Mouse (Mus musculus) stomach, embryonic 16.5 days (tissue): ENCODE measurements at regions not wholly inside any gene's neighbourhood (a gene's known extent, or its start where the extent isn't known, plus 50 kb on each side); places are given as distances from the start of the nearest gene placed in this dataset.

ENCODE experiments used
- ATAC-seq: fragments of 200-750 bp; cut with Nextera tagmentation; 2 replicates; pipeline ENCODE4 v1.8.0; 2017; ENCODE audit warnings: moderate number of reproducible peaks, moderate TSS enrichment; ENCODE audit not compliant: insufficient read depth, low FRiP score
- H3K27ac ChIP-seq: fragments of 300-500 bp; sonication (generic); 2 replicates; pipeline ENCODE4 v1.5.1; 2014; ENCODE audit warnings: low read length
- H3K27me3 ChIP-seq: fragments of 300-500 bp; sonication (generic); 2 replicates; pipeline ENCODE4 v1.6.1; 2014; ENCODE audit warnings: low read length, control low read depth, mixed read lengths; ENCODE audit not compliant: control insufficient read depth, insufficient read depth
- H3K36me3 ChIP-seq: fragments of 300-500 bp; sonication (generic); 2 replicates; pipeline ENCODE4 v1.6.1; 2014; ENCODE audit warnings: low read length; ENCODE audit not compliant: control insufficient read depth, insufficient read depth
- H3K4me1 ChIP-seq: fragments of 300-500 bp; sonication (generic); 2 replicates; pipeline ENCODE4 v1.6.1; 2014; ENCODE audit warnings: low read length, control low read depth, mixed read lengths; ENCODE audit not compliant: control insufficient read depth, insufficient read depth
- H3K4me2 ChIP-seq: fragments of 300-500 bp; sonication (generic); 2 replicates; pipeline ENCODE4 v1.6.1; 2014; ENCODE audit warnings: low read depth, low read length, mixed read lengths
- H3K4me3 ChIP-seq: fragments of 300-500 bp; sonication (generic); replicated peaks from 2 replicates; pipeline ENCODE4 v1.5.1; 2014; ENCODE audit warnings: mild to moderate bottlenecking, low read length
- H3K9ac ChIP-seq: fragments of 300-500 bp; sonication (generic); 2 replicates; pipeline ENCODE4 v1.6.1; 2014; ENCODE audit warnings: low read length
- H3K9me3 ChIP-seq: fragments of 300-500 bp; sonication (generic); replicated peaks from 2 replicates; pipeline ENCODE4 v1.6.1; 2016; ENCODE audit warnings: low read length, control low read depth; ENCODE audit not compliant: control insufficient read depth
- WGBS: fragments of 180-500 bp; shearing (Covaris S2); extraction: QIAGEN DNeasy Blood & Tissue Kit; methylation state at CpG from one replicate; pipeline ENCODE4 v1.1.7; 2014; 5-methylcytosine and 5-hydroxymethylcytosine counted together

- 63% methylated on average over 5 of the region's 5 CpGs for WGBS
- H3K27ac ChIP-seq: no peak overlapping the region
Measured at GRCm38 (mm10) chr8:89721684-89722305, 626.3 kb downstream of the Tox3 start.

DNA sequence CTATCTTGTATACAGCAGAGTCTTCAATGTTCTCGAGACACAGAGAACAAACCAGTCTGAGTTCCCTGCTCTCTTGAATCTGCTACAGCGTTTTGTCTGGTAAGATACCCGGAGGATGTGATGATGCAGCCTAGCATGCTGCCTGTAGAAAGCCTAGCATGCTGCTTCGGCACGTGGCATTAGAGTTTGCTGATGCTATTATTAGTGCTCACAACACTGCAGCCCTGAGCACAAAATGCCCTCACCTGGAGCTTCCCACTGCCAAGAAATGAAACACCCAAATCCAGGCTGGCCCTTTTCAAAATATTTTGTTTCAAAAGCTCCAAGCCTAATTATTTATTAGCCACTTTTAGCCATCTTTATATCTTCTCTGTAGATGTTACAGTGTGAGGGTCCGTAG, 634.3 kb downstream of the Tox3 start:
- no peak for ATAC-seq
- 69% methylated on average over 6 of the region's 6 CpGs for WGBS

More at GRCm38 (mm10) chr8:89721684-89722305, 626.3 kb downstream of the Tox3 start:
- ATAC-seq: no peak
- H3K27me3 ChIP-seq: no peaks in the 10 kb centered on the region
- no peaks in the 10 kb centered on the region for H3K4me1 ChIP-seq
- no peak overlapping the region for H3K9ac ChIP-seq
- no peaks in the 10 kb centered on the region for H3K36me3 ChIP-seq
- no peak overlapping the region for H3K4me2 ChIP-seq
- no peaks in the 10 kb centered on the region for H3K9me3 ChIP-seq
- no peak overlapping the region for H3K4me3 ChIP-seq

GRCm38 (mm10) chr8:89707341-89707928, 640.7 kb downstream of the Tox3 start:
- 36% methylated on average over 5 of the region's 5 CpGs for WGBS
- no peak overlapping the region for H3K9ac ChIP-seq
- no peak for ATAC-seq
- H3K4me3 ChIP-seq: no peak overlapping the region
- no peaks in the 10 kb centered on the region for H3K4me1 ChIP-seq
- no peaks in the 10 kb centered on the region for H3K36me3 ChIP-seq
- no peak overlapping the region for H3K27ac ChIP-seq
- H3K9me3 ChIP-seq: no peaks in the 10 kb centered on the region
- H3K4me2 ChIP-seq: no peak overlapping the region
- no peaks in the 10 kb centered on the region for H3K27me3 ChIP-seq

More for the DNA sequence above, 634.3 kb downstream of the Tox3 start:
- Histone ChIP-seq H3K9ac (no peak overlapping the region), H3K27me3 (no peaks in the 10 kb centered on the region), H3K9me3 (no peaks in the 10 kb centered on the region), H3K4me1 (no peaks in the 10 kb centered on the region), H3K36me3 (no peaks in the 10 kb centered on the region), H3K27ac (no peak overlapping the region), H3K4me3 (no peak overlapping the region), H3K4me2 (no peak overlapping the region)

- H3K9ac ChIP-seq: no peak overlapping the region
- no peaks in the 10 kb centered on the region for H3K36me3 ChIP-seq
- H3K27me3 ChIP-seq: no peaks in the 10 kb centered on the region
- no peaks in the 10 kb centered on the region; the same call in 1 of the 2 replicates for H3K9me3 ChIP-seq
- no peak overlapping the region for H3K4me2 ChIP-seq
- 64% methylated on average over 6 of the region's 6 CpGs for WGBS
- ATAC-seq: no peak
- H3K4me3 ChIP-seq: no peak overlapping the region
- no peak overlapping the region for H3K27ac ChIP-seq
- H3K4me1 ChIP-seq: no peaks in the 10 kb centered on the region
Measured at GRCm38 (mm10) chr8:89685696-89686095, 641.7 kb upstream of the Sall1 start.

GRCm38 (mm10) chr8:89680937-89681336, 637.0 kb upstream of the Sall1 start:
- ATAC-seq: no peak
- Histone ChIP-seq H3K27ac (no peak overlapping the region), H3K4me3 (no peak overlapping the region), H3K9me3 (no peaks in the 10 kb centered on the region), H3K27me3 (no peaks in the 10 kb centered on the region), H3K4me1 (no peaks in the 10 kb centered on the region), H3K4me2 (no peak overlapping the region), H3K36me3 (no peaks in the 10 kb centered on the region), H3K9ac (no peak overlapping the region)
- 73% methylated on average over 4 of the region's 4 CpGs for whole genome bisulfite sequencing

DNA sequence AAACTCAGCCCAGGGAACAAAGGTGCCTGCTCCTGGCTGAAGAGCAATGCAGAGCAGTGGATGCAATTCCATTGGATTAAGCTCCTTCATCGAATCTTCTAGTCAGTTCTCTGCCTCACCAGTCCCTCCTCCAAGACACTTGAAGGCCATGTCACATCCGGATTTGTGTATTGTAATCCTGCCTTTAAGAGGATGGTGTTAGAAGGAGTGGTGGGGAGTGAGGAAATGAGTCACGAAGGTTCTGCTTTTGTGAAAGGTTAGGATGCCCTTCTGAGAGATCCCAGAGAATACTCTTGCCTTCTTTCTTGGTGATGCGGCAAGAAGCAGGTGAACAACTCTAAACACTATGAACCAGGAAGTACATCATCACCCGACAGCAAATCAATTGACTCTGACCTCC, 636.4 kb upstream of the Sall1 start:
- Histone ChIP-seq H3K4me2 (no peak overlapping the region), H3K27ac (no peak overlapping the region), H3K4me3 (no peak overlapping the region), H3K9me3 (no peaks in the 10 kb centered on the region), H3K4me1 (no peaks in the 10 kb centered on the region), H3K36me3 (no peaks in the 10 kb centered on the region), H3K27me3 (no peaks in the 10 kb centered on the region), H3K9ac (no peak overlapping the region)
- no peak for ATAC-seq
- 72% methylated on average over 5 of the region's 5 CpGs for WGBS

DNA sequence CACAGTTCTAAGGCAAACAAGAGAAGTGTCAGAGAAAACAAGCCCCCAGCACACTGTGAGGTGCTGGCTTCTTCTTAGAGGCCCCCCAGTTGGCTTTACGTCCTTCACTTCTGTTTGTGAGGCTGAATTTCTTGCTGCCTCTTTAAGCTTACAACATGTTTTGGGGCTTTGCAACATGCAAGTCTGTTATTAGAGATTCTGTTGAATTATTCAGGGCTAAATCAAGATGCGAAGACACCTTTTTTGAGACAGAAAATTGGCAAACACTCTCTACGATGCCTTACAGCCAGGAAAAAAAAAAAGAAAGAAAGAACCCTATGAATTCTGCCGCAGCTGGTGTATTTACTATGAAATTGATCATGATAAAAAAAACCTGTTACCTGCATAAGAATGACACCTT, 635.6 kb upstream of the Sall1 start:
- WGBS: 83% methylated on average over 4 of the region's 4 CpGs
- Histone ChIP-seq H3K4me2 (no peak overlapping the region), H3K4me3 (no peak overlapping the region), H3K27ac (no peak overlapping the region), H3K9ac (no peak overlapping the region), H3K4me1 (no peaks in the 10 kb centered on the region), H3K27me3 (no peaks in the 10 kb centered on the region), H3K9me3 (no peaks in the 10 kb centered on the region), H3K36me3 (no peaks in the 10 kb centered on the region)
- no peak for ATAC-seq

DNA sequence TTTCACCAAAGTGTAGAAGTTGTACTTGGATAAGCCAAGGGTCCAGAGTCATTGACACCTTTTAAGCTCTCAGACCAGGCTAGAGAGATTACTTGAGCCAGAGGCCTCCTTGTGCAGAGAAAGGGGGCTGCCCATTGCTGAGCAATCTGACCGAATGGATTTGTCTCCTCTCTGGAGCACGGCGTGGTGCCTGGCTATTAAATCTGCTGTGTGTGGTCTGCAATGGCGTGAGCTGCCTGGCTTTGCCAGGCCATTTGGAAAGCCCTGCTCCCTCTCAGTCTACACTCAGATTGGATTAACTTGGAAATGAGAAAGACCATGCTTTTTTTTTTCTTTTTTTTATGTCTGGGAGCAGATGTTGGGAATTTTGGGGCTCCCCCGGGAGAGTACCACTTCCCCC, 633.3 kb upstream of the Sall1 start:
- Histone ChIP-seq H3K4me2 (no peak overlapping the region), H3K36me3 (no peaks in the 10 kb centered on the region), H3K4me1 (no peaks in the 10 kb centered on the region), H3K27me3 (no peaks in the 10 kb centered on the region), H3K9ac (no peak overlapping the region), H3K4me3 (no peak overlapping the region), H3K27ac (no peak overlapping the region), H3K9me3 (no peaks in the 10 kb centered on the region)
- no peak for ATAC-seq
- WGBS: 80% methylated on average over 5 of the region's 5 CpGs

- WGBS: 90% methylated on average over 4 of the region's 4 CpGs
- Histone ChIP-seq H3K9ac (no peak overlapping the region), H3K9me3 (no peaks in the 10 kb centered on the region), H3K27ac (no peak overlapping the region), H3K4me2 (no peak overlapping the region), H3K27me3 (no peaks in the 10 kb centered on the region), H3K36me3 (no peaks in the 10 kb centered on the region), H3K4me3 (no peak overlapping the region), H3K4me1 (no peaks in the 10 kb centered on the region)
- ATAC-seq: no peak
Measured at GRCm38 (mm10) chr8:89673911-89674310, 629.9 kb upstream of the Sall1 start.
